Mouse (Mus musculus): ENCODE results near the gene A630095N17Rik.
"Not testable (repeated sequence)": the region's sequence is repeated elsewhere in the genome, so short reads cannot be mapped to it uniquely, and the experiment has no call there.

A630095N17Rik gene

DNA sequence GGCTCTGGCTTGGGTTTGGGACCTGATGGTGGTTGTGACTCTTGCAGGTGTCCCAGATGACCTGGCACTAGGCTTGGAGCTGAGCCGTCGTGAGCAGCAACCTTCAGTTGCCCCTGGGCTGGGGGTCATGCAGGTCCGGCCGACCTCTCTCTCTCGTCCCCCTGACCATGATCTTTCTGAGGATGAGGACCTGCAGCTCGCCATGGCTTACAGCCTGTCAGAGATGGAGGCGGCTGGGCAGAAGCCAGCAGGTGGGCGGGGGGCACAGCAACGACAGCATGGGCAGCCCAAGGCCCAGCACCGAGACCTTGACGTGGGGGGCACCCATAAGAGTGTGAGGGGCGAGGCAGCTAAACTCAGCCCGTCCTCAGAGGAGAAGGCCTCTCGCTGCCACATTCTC, 11.5 kb upstream of the A630095N17Rik start:
- DNase-seq (ENCODE audit: low spot score): no peak

DNA sequence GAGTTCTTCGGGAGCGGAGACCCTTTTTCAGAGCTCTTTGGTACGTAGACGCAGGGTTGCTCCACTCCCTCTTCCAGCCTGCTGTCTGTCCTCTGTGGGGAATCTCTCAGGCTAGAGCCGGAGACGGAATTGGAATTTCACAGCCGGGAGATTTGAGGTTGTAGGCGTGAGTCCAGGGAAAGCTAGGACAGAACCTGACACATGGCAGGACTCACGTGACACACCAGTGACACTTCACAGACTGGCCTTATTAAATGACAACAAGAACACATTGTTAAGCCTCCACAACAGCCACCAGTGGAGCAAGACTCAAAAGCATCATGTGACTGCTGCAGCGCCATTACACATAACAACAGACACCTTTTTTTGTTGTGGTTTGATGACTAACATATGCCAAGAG, 7.7 kb upstream of the A630095N17Rik start:
- peak; percentile 65 for DNase-seq (ENCODE audit: low spot score)

DNA sequence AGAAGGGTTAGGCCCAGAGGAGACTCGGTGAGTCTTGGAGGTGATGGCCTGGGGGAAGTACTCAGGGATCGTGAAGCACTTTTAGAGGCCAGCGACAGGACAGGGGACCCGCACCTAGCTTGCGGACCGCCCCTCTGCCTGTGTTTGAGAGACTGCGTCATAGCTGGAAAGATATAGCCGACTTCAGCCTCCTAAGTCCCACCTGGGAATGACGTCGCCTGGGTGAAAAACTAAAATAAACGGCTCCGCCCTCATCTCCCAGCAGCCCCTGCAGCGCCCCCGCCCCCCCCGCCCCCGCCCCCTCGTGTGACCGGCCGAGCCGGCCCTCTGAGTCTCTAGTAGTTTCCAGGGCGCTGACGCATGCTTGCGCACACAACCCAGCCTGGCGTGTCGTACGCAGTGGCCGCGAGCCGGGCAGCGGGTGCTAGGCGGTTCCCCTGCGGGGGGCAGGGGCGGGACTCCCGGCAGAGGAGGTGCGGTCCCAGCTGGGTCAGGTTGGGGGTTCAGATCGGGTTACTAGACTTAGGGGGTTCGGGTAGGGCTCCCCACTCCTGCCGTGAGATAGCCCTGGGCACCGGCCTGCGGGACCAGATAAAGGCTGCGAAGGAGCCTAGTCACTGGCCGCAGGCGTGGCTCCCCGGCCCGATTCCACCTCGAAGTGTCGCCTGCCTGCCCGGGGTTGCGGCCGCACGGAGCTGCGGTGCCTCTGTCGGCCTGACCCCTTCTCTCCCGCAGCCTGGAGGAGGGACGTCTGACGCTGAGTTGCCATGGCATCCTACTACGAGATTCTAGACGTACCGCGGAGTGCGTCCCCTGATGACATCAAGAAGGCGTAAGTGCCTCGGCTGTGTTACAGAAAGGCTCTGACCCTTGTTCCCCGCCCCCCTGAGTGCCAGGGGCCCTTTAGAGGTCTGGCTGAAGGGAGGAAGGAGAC, 4.5 kb upstream of the A630095N17Rik start, which contains the start of gene Dnajb2:
Gene Dnajb2, plus strand, starts transcription at position 290 of the 934 bp plus-strand sequence.
- peak; percentile 87 for DNase-seq (ENCODE audit: low spot score)

DNA sequence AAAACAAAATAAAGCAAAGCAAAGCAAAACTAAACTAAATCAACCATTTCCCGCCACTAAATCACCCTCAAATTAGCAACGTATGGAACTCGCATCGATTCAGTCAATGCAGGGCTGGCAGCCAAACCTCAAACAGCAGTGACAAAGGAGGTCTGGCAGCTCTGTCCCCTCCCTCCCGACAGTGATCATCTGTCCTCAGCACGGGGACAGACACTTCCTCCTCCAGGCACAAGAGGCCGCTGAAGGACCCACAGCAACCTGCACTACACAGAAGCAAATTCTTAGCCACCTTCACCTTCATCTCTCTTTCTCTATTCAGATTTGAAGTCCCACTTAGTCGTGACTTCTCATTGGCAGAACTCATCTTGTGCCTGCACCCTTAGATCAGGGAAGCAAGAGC, 2.7 kb upstream of the A630095N17Rik start:
- peak; percentile 81 for DNase-seq (ENCODE audit: low spot score)

DNA sequence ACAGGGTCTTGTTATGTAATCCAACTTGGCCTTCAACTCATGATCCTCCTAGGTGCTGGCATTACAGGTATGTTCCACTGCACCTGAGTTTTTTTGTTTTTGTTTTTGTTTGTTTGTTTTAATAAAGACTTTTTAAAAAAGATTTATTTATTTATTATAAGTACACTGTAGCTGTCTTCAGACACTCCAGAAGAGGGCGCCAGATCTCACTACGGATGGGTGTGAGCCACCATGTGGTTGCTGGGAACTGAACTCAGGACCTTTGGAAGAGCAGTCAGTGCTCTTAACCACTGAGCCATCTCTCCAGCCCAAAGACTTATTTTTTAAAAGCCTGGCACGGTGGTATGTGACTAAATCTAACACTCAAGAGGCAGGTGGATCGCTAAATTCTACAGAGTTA, 587 bp upstream of the A630095N17Rik start:
- DNase-seq (ENCODE audit: low spot score): not testable (repeated sequence)

DNA sequence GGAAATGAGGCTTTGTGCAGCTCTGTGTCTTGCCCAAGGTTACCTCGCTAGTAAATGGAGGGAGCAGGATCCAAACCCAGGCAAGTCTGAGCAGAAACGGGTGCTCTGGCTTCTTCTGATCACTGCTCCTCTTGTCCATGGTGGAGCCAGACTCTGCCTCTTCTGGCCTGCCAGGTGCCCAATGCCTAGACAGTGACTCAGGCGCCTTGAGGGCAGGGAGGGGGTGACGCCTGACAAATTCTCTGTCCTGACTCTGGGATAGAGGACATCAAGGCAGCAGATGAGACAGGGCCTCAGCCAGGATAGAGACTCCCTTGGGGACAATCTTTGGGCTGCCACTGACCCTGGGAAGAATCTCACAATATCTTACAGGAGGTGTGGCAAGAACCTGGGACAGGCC, 678 bp downstream of the A630095N17Rik start:
- DNase-seq (ENCODE audit: low spot score): no peak

DNA sequence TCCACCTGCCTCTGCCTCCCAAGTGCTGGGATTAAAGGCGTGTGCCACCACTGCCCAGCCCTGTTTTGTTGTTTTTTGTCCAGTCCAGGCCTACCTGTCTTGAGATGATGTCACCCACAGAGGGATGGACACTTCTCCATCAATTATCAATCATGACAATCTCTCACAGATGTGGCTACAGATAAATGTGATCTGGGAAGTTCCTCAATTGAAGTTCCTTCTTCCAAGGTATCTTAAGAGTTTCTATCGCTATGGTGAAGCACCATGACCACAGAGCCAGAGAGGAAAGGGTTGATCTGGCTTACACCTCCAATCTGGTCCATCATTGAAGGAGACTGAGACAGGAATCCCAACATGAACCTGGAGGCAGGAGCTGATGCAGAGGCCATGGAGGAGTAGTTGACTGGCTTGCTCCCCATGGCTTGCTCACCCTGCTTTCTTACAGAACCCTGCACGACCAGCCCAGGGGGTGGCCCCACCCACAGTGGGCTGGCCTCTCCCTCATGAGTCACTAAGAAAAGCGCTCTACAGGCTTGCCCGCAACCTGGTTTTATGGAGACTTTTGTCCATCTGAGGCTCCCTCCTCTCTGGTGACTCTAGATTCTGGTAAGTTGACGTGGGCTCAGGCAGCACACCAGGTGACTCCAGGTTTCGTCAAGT, 1.4 kb downstream of the A630095N17Rik start:
- no peak for DNase-seq (ENCODE audit: low spot score)

DNA sequence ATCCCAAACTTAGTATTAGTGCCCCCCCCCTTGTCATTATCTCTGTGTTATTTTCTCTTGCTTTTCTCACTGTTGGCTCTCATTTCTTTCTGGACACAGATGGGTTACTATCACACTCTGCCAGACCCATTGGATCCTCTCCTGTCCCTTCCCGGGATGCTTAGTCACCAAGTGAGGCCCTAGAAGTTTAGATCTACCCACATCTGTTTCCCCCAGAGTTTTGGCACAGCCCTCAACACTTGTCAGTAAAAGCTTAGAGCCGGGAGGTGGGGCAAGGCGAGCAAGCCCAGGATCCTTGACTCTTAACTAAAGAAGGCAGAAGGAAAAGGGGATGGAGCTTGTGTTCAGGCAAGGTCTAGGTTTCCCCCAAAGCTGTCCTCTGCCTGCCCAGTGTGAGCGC, 2.7 kb downstream of the A630095N17Rik start:
- DNase-seq (ENCODE audit: low spot score): no peak

DNA sequence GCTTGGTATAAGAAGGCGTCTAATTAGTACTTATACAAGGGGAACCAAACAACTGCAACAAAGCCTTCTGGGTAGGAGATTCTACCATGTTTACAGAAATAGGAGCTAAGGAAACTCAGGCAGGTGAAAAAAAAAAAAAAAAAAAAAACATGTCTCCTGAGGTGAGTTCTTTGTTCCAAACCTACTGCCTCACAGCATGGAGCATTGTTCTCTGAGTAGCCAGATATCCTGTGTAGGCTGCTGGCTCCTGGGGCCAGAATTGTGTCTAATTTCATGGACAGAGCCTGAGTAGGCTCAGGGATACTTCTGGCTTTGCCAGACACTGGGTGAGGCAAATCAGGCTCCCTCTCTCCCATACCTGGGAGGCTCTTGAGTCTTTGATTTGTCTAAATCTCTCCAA, 4.2 kb downstream of the A630095N17Rik start:
- DNase-seq (ENCODE audit: low spot score): no peak

DNA sequence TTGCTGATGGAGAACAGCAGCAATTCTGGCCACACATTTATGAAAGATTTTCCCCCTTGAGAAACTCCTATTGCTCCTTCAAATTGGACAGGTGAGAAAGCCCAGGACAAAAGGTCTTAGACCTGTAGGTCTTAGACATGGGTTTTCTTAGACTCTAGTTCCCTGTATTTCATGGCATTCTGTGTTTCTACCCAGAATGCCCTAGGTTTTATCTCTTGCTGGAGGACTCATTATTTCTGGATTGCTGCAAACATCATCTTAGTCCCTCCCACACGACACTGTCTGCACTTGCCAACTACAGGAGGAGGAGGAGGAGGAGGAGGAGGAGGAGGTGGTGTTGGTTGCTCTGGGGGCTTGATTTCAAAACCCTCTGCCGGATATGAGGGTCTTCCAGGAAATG, 5.8 kb downstream of the A630095N17Rik start:
- DNase-seq (ENCODE audit: low spot score): no peak

DNA sequence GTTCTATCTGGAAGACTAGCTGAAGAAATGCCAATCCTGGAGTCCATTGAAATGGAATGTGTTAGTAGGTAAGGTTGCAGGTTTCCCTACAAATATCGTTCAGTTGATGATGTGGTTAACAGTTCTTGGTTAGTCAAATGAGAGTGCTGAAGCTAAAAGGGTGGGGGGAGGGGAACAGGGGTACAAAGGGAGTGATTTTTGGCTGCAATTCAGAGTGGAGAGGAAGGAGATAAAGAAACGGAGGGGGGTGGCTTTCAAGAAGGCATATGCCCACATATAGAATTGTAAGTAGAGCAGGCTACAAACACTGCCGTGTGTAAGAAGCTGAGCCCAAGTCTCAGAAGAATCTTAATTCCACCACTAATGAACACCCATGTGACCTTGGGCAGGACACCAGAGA, 6.4 kb downstream of the A630095N17Rik start:
- DNase-seq (ENCODE audit: low spot score): no peak

DNA sequence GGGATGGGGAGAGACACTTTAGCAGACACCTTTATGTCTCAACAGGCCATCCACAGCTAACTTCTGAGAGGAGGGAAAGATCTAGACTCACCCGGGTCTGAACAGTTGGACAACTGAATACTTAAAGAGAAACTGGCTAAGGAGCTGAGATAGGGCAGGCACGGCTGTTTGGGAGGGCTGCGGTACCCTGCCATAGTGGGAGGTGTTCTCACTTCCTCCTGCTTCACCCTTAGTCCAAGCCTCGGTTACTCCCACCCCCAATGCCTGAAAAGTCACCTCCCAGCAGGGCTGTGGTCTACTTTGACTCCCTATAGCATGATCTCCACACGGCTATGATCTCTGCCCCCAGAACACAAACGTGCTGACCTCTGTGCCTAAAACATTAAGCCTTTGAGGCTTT, 8.4 kb downstream of the A630095N17Rik start:
- no peak for DNase-seq (ENCODE audit: low spot score)

DNA sequence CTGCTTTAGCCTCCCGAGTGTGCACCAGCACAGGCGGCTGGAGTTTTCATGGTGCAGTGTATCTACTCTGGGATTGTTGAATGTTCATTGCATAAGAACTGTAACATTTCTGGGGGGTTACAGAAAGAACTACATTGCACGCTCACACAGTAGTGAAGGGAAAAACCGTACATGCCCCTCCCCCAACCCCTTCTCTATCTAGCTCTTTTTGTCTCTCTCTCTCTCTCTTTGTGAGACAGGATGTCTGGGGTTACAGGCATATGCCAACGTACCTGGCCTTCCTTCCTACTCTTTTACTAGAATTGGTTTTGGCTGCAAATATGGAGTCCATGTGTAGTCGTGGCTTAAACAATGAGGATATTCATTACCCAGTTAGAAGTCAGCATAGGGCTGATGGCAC, 9.0 kb downstream of the A630095N17Rik start:
- DNase-seq (ENCODE audit: low spot score): no peak

DNA sequence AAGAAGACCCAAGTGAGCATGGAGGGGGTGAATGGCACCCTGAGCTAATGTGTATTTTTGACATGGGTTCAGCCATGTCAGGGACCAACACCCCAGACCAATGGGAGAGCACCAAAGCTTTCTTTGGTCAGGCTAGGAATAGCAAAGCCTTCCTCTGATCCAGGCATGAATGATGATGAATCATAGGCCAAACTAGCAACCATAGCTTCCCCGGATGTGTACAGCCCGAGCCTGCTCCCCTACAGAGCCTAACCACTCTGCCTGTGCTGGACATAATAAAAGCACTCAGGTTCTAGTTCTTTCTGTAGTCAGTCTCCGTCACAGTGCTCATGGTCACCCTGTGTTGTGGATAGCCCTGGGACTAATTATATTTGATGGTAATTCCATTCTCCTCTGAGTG, 10.4 kb downstream of the A630095N17Rik start:
- no peak for DNase-seq (ENCODE audit: low spot score)

DNA sequence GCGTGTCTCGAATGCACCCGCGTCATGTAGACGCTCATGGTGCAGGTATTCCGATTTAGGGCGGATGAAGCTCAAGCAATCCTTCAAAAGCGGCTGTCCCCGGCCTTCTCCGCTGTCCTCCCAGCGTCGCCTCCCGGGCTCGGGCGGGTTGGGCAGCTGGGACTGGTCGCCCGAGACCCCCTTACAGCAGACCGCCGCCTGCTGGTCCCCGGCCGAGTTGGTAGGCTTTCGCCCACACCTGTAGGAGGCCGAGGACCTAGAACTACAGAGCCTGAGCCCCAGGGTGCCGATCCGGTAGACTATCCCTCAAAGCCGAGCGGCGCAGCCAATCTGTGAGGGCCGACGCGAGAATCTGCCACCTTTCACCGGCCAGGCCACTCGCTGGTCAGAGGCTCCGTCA, 12.4 kb downstream of the A630095N17Rik start, which contains the start of gene Tuba4a:
Gene Tuba4a, minus strand, starts transcription at position 335 of the 400 bp plus-strand sequence.
- no peak for DNase-seq (ENCODE audit: low spot score)

DNA sequence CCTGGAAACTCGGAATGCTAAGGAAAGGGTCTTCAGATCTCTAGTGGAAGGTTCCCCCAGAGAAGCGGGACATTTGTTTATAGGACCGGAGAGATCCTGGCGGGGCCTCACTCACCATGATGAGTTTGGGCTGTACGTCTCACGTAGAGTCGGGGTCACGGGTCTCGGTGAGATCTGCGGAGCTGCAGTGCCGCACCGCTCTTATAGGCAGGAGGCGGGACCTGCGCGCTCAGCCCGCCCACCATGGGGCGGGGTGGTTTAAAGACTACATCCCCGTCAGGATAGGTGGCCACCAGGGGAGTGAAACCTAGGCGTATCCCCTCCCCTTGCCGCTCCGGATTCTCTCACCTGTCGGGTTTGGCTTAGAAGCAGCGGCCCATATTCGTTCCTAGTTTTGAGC, 12.8 kb downstream of the A630095N17Rik start:
- peak; percentile 93 for DNase-seq (ENCODE audit: low spot score)

DNA sequence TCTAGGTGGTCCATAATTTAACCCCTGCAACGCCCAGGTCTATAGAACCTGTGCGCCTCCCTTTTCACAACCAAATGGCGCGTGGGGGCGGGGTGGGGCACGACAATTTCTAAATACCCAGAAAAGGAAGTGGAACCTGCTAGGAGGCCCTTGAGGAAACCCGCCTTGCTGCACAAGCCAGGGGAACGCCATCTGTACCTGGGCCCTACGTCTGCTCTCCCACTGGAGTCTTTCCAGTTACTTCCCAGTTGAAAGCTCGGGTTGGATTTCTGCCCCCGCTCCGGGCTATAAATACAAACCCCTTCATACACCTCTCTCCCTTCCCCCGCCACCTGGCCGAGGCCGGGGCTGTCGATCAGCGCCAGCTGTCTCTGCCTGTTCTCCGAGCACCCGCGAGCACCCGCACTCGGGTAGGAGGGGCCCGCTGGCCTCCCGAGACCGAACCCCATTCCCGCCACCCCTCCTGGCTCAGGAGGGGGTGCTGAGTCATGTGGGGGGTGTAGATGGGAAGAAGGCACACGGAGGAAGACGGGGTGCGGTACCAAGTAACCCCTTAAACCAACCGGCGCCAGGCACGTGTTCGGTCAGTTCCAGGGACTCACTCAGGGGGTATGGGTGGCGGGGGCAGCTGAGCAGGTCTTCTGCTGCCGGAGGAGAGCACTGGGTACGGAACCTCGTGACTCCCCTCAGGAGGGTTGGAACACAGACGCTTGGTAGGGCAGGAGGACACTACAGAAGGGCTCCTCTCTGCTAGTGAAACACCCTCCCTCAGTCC, 13.5 kb downstream of the A630095N17Rik start:
- peak; percentile 75 for DNase-seq (ENCODE audit: low spot score)

DNA sequence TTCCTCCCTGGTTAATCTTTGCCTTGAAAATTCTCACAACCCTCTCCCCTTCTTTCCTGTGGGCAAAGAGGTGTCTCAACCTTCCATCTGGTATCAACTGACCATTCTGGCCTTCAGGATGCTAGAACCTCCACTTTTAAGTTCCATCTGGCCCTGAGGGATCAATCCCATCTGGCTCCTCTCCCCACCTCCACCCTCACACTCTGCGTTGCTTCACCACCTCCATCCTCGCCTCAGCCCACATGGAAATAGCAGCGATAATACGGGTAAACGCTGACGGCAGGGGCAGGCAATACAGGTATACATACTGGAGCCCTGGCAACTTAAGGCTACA, 14.0 kb downstream of the A630095N17Rik start:
- no peak for DNase-seq (ENCODE audit: low spot score)

DNA sequence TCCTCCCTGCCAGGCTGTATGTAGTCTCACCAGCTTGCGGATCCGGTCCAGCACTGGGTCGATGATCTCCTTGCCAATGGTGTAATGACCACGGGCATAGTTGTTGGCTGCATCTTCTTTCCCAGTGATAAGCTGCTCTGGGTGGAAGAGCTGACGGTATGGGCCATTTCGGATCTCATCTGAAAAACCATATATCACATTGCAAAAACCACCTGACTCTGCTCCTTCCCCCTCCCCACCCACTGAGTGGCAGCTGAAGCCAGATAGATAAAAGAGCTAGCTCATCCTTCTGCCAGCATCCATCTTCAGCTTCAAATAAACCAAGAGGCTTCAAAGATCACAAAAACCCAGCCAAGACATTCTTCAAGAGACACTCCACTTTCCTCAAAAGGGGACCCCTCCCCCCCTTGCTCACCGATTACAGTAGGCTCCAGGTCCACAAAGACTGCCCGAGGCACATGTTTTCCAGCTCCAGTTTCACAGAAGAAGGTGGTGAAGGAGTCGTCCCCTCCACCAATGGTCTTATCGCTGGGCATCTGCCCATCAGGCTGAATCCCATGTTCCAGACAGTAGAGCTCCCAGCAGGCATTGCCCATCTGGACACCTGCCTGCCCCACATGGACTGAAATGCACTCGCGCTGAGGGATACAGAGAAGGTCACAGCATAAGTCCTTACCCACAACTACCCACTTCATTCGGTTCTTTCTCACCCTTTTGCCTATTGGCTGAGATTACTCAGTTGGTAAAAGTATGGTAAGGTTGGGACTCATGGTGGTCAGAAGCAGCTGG, 14.9 kb downstream of the A630095N17Rik start:
- no peak for DNase-seq (ENCODE audit: low spot score)

DNA sequence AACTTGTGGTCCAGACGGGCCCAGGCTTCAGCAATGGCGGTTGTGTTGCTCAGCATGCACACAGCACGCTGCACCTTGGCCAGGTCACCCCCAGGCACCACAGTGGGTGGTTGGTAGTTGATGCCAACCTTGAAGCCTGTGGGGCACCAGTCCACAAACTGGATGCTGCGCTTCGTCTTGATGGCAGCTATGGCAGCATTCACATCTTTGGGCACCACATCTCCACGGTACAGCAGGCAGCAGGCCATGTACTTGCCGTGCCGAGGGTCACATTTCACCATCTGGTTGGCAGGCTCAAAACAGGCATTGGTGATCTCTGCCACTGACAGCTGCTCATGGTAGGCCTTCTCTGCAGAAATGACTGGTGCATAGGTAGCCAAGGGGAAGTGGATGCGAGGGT, 16.1 kb downstream of the A630095N17Rik start:
- DNase-seq (ENCODE audit: low spot score): no peak

DNA sequence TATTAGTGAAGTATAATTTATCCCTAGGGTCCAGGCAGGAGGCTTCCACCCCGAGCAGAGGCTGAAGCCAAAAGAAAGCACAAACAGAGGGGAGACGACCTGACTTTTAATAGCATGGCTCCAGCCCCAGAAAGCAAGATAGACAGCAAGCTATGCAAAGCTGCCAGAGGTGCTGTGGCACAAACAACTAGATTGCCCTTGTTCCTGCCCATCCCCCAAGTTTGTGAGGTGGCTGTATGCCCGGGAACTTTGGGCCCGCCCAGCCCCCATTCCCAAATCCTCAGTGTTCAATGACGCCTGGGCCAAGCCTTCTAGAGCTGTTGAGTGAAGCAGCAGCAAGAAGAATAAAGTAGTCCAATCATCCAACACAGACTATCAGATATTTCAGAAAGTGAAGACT, 17.0 kb downstream of the A630095N17Rik start:
- peak; percentile 55 for DNase-seq (ENCODE audit: low spot score)

DNA sequence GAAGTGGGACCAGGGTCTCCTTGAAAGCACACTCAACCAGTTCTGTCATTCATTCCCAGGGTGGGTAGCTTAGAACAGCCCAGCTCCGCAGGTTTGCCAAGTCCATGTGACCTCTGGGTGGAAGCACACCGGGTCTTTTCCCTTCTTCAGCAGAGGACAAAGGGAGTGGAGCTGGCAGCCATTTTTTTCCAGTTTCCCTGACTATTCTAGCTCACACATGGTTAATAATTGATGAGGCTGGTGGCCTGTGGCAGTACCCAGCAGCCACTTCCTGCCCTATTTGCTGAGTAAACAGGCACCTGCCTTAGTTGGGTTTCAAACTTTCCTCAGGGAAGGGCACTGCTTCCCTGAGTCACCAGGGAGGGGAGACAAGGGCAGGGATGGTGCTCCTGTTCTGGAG, 17.5 kb downstream of the A630095N17Rik start:
- DNase-seq (ENCODE audit: low spot score): no peak

Data from layer of hippocampus, adult 11-12 months (tissue).